9 mouse cellular contexts compared by ENCODE assay signal in the genomic region with DNA sequence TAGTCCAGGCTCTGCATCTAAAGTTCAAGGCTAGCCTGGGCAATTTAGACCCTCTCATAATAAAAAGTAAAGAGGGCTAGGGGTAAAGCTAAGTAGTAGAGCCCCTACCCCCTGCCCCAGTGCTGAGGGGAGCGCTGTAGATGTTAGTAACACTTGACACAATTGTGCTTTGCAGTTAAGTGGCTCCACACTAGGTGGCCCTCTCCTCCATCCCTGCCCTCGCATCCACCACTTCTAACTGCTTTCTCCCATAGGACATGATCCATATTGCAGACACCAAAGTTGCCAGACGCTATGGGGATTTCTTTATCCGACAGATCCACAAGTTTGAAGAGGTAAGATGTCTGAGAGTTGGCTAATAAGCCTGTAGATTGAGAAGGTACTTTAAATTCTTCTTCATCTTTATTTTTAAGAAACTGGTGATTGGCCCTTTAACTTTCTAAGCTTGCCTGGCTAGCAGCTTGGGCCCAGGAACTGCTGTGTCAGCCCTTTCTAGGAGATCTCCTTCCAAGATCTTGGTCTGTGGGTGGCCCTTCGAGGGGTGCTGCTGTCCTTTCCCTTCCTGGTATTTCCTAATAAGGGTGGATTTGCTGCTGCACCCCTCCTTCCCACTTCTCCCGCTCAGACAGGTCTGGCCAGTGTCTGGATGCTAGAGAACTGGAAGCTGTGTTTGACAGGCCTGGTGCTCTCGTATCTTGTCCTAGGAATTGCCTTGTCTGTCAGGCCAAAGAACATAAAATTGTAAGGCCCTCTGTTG. TPM values are rescaled to one million over a fixed set of nuclear protein-coding genes. Genes with fewer than 3 reads are reported as not detected.
DNase-seq lines count a peak whose midpoint lies in the region; TF ChIP-seq lines count a peak whose summit lies in the region.
"Had no signal": no experiment of that assay in that cellular context is flagged by ENCODE, and none has a peak within 500 bp of the region (broad histone marks: within the 10 kb centered on the region; RNA-seq: fewer than 3 reads in every experiment).

No protein-coding gene starts in this region.

- peak overlapping the region; percentile 73 for H3K27ac ChIP-seq in layer of hippocampus, adult 2 months
- H3K27ac ChIP-seq: embryonic facial prominence, embryonic 13.5 days had no signal

- no peak overlapping the region for H3K4me3 ChIP-seq in layer of hippocampus, adult 2 months
- H3K4me3 ChIP-seq: embryonic facial prominence, embryonic 13.5 days had no signal

- peak; percentile 47 to 50 for DNase-seq in cerebellum, postnatal 10 days
- no peak for DNase-seq in cerebellum, postnatal 4 days (ENCODE audit: low spot score in 2 of 2)
- DNase-seq in layer of hippocampus, adult 2 months (ENCODE audit: low spot score in 2 of 2) = peak; percentile 40 to 54
- DNase-seq in layer of hippocampus, adult 9-11 months = no peak
- peak; percentile 47 for DNase-seq in adrenal gland, postnatal 25 days
- DNase-seq in lung, postnatal 14 days = peak; percentile 45
- no peak for DNase-seq in urinary bladder, adult 2 months (ENCODE audit: low spot score)
- no peak for DNase-seq in thymus, postnatal 10 days (ENCODE audit: low spot score in 2 of 2)

- TF ChIP-seq CTCF in layer of hippocampus, adult 2 months (conservative IDR thresholded peaks at IDR 0.05) = peak; percentile 80

RNA-seq across cellular contexts. Expression of gene Micall1, which starts 15.4 kb away (rescaled TPM):
- 10 to 100 TPM; 31.4 to 35.3 TPM for total RNA-seq in layer of hippocampus, adult 2 months (2021)
- total RNA-seq in adrenal gland, postnatal 25 days (2021) = 42.9 and 57.5 TPM in 2 replicates
- 63.5 and 79.4 TPM in 2 replicates for polyA plus RNA-seq in urinary bladder, adult 2 months (2012; rRNA removed)

RNA-seq across cellular contexts. Expression of gene Eif3l, which starts 18.3 kb away (rescaled TPM):
- total RNA-seq in layer of hippocampus, adult 2 months (2021) = 10 to 100 TPM; 68.9 to 69.5 TPM
- 150 and 151 TPM in 2 replicates for total RNA-seq in adrenal gland, postnatal 25 days (2021)
- 125 and 145 TPM in 2 replicates for polyA plus RNA-seq in urinary bladder, adult 2 months (2012; rRNA removed)

RNA-seq across cellular contexts. Expression of gene Ankrd54, which starts 30.6 kb away (rescaled TPM):
- total RNA-seq in layer of hippocampus, adult 2 months (2021) = 10 to 100 TPM; 17.4 to 19.5 TPM
- total RNA-seq in adrenal gland, postnatal 25 days (2021) = 20.4 and 27.4 TPM in 2 replicates
- polyA plus RNA-seq in urinary bladder, adult 2 months (2012; rRNA removed) = 24.5 and 26.0 TPM in 2 replicates

RNA-seq across cellular contexts. Expression of gene Polr2f, which starts 47.5 kb away (rescaled TPM):
- 100 to 1,000 TPM in 1 of 2 experiments, 10 to 100 TPM in 1; 97.9 to 103 TPM for total RNA-seq in layer of hippocampus, adult 2 months (2021)
- total RNA-seq in adrenal gland, postnatal 25 days (2021) = 110 and 122 TPM in 2 replicates
- 145 and 194 TPM in 2 replicates for polyA plus RNA-seq in urinary bladder, adult 2 months (2012; rRNA removed)

RNA-seq across cellular contexts. Expression of gene 1700088E04Rik, which starts 47.8 kb away (rescaled TPM):
- 10 to 100 TPM in 1 of 2 experiments, 1 to 10 TPM in 1; 8.8 to 10.3 TPM for total RNA-seq in layer of hippocampus, adult 2 months (2021)
- 6.3 and 7.2 TPM in 2 replicates for total RNA-seq in adrenal gland, postnatal 25 days (2021)
- 3.7 and 4.0 TPM in 2 replicates for polyA plus RNA-seq in urinary bladder, adult 2 months (2012; rRNA removed)

Comparison
In these comparisons a context has a peak if more than half of its experiments do, and no peak if none do; other contexts are left out.
1. DNase-seq: peak in cerebellum, postnatal 10 days (2 of 2), layer of hippocampus, adult 2 months (2 of 2), adrenal gland, postnatal 25 days (single experiment) and lung, postnatal 14 days (single experiment); none in cerebellum, postnatal 4 days (0 of 2), layer of hippocampus, adult 9-11 months (single experiment), urinary bladder, adult 2 months (single experiment) and thymus, postnatal 10 days (0 of 2).